8 mouse cellular contexts compared by ENCODE assay signal in the genomic region with DNA sequence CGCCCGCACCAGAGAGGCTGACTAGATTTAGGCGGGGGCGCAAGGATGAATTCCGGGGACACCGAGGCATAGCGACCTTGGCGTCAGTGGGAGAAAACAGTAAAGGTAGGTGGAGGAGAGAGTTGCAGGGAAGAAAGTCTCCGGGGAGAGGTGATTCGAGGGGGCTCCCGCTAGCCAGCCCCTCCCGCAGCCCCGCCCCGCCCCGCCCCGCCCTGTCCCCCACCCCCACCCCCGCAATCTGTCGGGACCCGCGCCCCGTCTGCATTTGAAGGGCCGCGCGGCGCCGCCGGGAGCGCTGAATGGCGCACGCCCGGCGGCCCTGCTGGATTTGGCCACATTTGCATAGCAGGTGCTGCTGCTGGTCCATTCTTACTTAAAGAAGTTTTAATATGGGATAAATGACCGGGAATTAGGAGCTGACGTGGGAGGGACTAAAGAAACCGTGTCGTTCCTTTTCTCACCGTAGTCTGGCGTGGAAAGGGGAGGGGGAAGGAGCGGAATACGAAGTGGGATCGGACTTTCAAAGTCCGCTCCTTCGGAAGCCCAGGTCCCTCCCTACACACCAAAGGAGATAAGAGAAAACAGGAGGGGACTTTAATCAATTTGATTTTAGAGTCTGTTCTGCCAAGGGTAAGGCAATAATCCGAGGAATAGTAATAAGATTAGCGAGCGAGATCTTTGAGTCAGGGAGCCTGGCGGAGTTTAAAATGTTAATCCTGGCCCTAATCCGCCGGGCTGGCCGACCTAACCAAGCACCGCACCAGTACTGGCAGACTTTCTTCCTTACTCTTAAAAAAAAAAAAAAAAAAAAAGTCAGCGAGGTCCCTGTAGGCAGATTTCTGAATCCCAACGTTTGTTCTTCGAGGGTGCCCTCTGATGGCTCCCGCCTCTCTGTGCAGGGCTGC. TPM values are rescaled to one million over a fixed set of nuclear protein-coding genes. Genes with fewer than 3 reads are reported as not detected.
A peak's percentile ranks its signal among the peaks of the same experiment; 100 is the strongest.
DNase-seq lines count a peak whose midpoint lies in the region; ATAC-seq lines count a peak whose summit lies in the region.

No protein-coding gene starts in this region.

- no peaks in the 10 kb centered on the region for H3K36me3 ChIP-seq in lung, embryonic 15.5 days
- H3K36me3 ChIP-seq in embryonic facial prominence, embryonic 12.5 days, result no peaks in the 10 kb centered on the region
- no peaks in the 10 kb centered on the region for H3K36me3 ChIP-seq in intestine, embryonic 16.5 days (ENCODE audit: control insufficient read depth, insufficient read depth, low read length)

- no peak overlapping the region for H3K9ac ChIP-seq in lung, embryonic 15.5 days
- no peak overlapping the region for H3K9ac ChIP-seq in embryonic facial prominence, embryonic 12.5 days
- no peak overlapping the region for H3K9ac ChIP-seq in intestine, embryonic 16.5 days (ENCODE audit: low read depth, low read length)

- peak overlapping the region; percentile 41 for H3K4me2 ChIP-seq in lung, embryonic 15.5 days
- peak overlapping the region; percentile 46 for H3K4me2 ChIP-seq in embryonic facial prominence, embryonic 12.5 days (replicated peaks)
- peak overlapping the region; percentile 27 for H3K4me2 ChIP-seq in intestine, embryonic 16.5 days (ENCODE audit: low read depth, low read length)

- intact Hi-C loops in gastrocnemius, postnatal 14 days (cut with DNase I; ENCODE audit: low total_unique reads), result no loop called here

- peak overlapping the region; percentile 12 for H3K4me3 ChIP-seq in lung, embryonic 15.5 days
- H3K4me3 ChIP-seq in embryonic facial prominence, embryonic 12.5 days, result peak overlapping the region; percentile 29
- H3K4me3 ChIP-seq in intestine, embryonic 16.5 days (ENCODE audit: low read length), result peak overlapping the region; percentile 23

- H3K4me1 ChIP-seq in lung, embryonic 15.5 days, result peaks cover 11% of the 10 kb centered on the region
- H3K4me1 ChIP-seq in embryonic facial prominence, embryonic 12.5 days, result peaks cover 8% of the 10 kb centered on the region; the same call in 1 of the 2 replicates
- peaks cover 9% of the 10 kb centered on the region for H3K4me1 ChIP-seq in intestine, embryonic 16.5 days (ENCODE audit: control insufficient read depth, insufficient read depth, low read length)

- no peak for ATAC-seq in lung, embryonic 15.5 days (ENCODE audit: borderline replicate concordance, extremely low read depth, low FRiP score, low TSS enrichment)
- ATAC-seq in embryonic facial prominence, embryonic 12.5 days (ENCODE audit: insufficient number of reproducible peaks, insufficient read depth, low FRiP score, low TSS enrichment), result no peak
- no peak for ATAC-seq in intestine, embryonic 16.5 days

- no peak overlapping the region for H3K27ac ChIP-seq in lung, embryonic 15.5 days
- H3K27ac ChIP-seq in embryonic facial prominence, embryonic 12.5 days, result no peak overlapping the region
- no peak overlapping the region for H3K27ac ChIP-seq in intestine, embryonic 16.5 days (ENCODE audit: low read length)

- no peaks in the 10 kb centered on the region for H3K9me3 ChIP-seq in lung, embryonic 15.5 days
- H3K9me3 ChIP-seq in embryonic facial prominence, embryonic 12.5 days, result no peaks in the 10 kb centered on the region
- no peaks in the 10 kb centered on the region for H3K9me3 ChIP-seq in intestine, embryonic 16.5 days (ENCODE audit: control insufficient read depth, low read length)

- WGBS in lung, embryonic 15.5 days, result under 1% methylated on average over 55 of the region's 55 CpGs
- 1% methylated on average over 50 of the region's 55 CpGs for WGBS in embryonic facial prominence, embryonic 12.5 days
- WGBS in intestine, embryonic 16.5 days, result under 1% methylated on average over 55 of the region's 55 CpGs

- peaks cover 94% of the 10 kb centered on the region for H3K27me3 ChIP-seq in lung, embryonic 15.5 days
- peaks cover 91% of the 10 kb centered on the region for H3K27me3 ChIP-seq in embryonic facial prominence, embryonic 12.5 days
- peaks cover 80% of the 10 kb centered on the region for H3K27me3 ChIP-seq in intestine, embryonic 16.5 days (replicated peaks; ENCODE audit: control insufficient read depth, insufficient read depth, low read length)

- DNase-seq in lung, adult 18-20 months, result no peak
- peak; percentile 81 for DNase-seq in retina, postnatal 1 day
- no peak for DNase-seq in adrenal gland, postnatal 10 days
- no peak for DNase-seq in adrenal gland, adult 8-10 months
- DNase-seq in gastrocnemius, postnatal 14 days, result no peak

RNA-seq across cellular contexts. Expression of gene Neurog1, which starts 7.3 kb away (rescaled TPM):
- not detected in 2 replicates for polyA plus RNA-seq in lung, embryonic 15.5 days (2015; fragmentation: Nextera tagmentation; extraction: Ambion mirVana)
- 5.1 and 6.0 TPM in 2 replicates for polyA plus RNA-seq in embryonic facial prominence, embryonic 12.5 days (2016; fragmentation: Nextera tagmentation; extraction: Ambion mirVana)
- not detected in 2 replicates for polyA plus RNA-seq in intestine, embryonic 16.5 days (2015; fragmentation: Nextera tagmentation; extraction: Ambion mirVana)
- not detected for total RNA-seq in adrenal gland, postnatal 10 days (2021)
- not detected for total RNA-seq in adrenal gland, adult 8-10 months (2022)
- total RNA-seq in gastrocnemius, postnatal 14 days (2021), result not detected

RNA-seq across cellular contexts. Expression of gene Cxcl14, which starts 37.1 kb away (rescaled TPM):
- polyA plus RNA-seq in lung, embryonic 15.5 days (2015; fragmentation: Nextera tagmentation; extraction: Ambion mirVana), result 13.7 and 17.1 TPM in 2 replicates
- 308 and 338 TPM in 2 replicates for polyA plus RNA-seq in embryonic facial prominence, embryonic 12.5 days (2016; fragmentation: Nextera tagmentation; extraction: Ambion mirVana)
- 8.8 TPM in 2 replicates for polyA plus RNA-seq in intestine, embryonic 16.5 days (2015; fragmentation: Nextera tagmentation; extraction: Ambion mirVana)
- total RNA-seq in adrenal gland, postnatal 10 days (2021), result 10 to 100 TPM; 15.0 to 16.3 TPM
- total RNA-seq in adrenal gland, adult 8-10 months (2022), result 10 to 100 TPM; 63.0 to 86.6 (median 76.1) TPM
- total RNA-seq in gastrocnemius, postnatal 14 days (2021), result 10 to 100 TPM; 23.3 to 28.6 TPM
